Mouse (Mus musculus): ENCODE data around the gene Efcab5.
"Not testable (repeated sequence)": the region's sequence is repeated elsewhere in the genome, so short reads cannot be mapped to it uniquely, and the experiment has no call there.

Gene Efcab5

DNA sequence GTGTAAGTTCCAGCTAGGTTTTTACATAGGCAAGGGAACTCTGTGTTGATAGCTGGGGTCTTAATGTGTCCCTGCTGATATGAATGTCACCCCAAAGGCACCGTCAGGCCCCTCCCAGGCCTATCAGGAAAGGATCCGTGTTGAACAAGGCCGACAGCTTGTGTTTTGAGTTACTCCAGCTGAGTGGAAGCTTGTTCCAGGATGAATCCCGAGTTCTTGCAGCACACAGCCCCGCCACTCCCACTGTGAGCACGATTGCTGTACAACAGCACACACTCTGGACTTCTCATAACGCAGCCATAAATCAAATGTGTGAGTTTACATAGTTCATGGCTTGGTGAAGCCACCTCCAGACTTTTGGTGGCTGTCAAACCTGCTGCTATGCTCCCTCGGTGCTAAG is 94.6 kb downstream of the Efcab5 start:
- DNase-seq = no peak

DNA sequence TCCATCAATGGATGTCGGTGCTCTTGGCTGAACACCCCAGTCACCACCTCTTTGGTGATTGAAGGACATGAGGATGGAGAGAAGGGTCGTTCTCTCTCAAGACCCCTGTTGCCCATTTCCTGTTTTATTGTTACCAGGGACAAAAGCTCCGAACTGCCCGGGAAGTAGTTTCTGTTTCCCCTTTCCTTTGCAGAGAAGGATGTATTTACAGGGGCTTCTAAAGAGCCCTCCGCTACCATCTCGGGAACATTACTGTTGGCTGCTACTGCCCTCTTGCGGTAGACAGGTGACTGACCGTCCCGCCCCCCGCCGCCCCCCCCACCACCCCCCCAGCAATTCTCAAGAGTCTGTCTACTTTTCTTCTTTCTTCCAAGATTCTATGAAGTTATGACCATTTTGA is 95.6 kb downstream of the Efcab5 start:
- DNase-seq = peak; percentile 74 to 79

DNA sequence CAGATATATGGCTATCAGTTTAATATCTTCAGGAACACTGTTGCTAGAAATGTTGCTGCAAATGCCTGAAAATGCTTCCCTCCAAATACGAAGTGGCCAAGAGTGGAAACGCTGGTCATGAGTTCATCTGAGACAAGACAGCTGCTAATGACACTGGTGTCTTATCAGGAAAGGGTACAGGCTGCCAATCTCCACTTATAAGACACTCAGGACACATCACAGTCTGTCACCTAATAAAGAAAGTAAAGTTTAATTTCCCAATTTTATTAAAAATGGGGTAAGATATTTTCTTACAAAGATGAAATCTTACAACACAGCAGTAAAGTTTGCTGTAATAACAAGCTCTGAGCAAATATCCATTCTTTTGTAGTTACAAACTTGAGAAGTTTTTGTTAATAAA is 99.6 kb downstream of the Efcab5 start:
- no peak for DNase-seq

- DNase-seq = no peak
Measured at GRCm38 (mm10) chr11:77087004-77087403, 101.8 kb downstream of the Efcab5 start.

DNA sequence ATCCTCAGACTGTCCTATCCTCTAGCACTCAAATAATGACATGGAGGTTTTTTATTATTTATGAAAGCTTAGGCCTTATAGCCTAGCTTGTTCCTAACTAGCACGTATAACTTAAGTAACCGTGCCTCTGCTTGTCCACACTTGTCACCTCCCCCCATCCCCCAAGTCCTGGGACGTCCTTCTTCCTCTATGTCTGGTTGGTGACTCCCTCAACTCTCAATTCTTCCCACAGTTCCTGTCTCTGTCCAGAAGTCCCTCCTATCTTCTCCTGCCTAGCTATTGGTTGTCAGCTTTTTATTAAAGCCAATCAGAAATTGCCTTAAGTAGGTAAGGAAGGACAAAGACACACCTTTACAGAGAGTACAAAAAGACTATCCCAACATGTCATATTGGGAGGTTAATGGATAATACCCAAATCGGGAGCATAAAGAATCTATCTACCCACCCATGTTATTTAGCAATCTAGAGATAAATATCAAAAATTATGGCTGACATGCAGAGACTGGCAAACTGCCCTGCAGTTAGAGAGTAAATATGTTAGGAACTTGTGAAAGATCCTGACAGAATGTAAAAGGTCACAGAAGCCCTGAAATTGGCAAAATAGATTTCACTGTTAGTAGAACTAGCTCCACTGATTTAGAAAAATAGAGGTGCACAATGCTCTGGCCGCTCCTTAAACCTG is 104.6 kb downstream of the Efcab5 start:
- DNase-seq = no peak

DNA sequence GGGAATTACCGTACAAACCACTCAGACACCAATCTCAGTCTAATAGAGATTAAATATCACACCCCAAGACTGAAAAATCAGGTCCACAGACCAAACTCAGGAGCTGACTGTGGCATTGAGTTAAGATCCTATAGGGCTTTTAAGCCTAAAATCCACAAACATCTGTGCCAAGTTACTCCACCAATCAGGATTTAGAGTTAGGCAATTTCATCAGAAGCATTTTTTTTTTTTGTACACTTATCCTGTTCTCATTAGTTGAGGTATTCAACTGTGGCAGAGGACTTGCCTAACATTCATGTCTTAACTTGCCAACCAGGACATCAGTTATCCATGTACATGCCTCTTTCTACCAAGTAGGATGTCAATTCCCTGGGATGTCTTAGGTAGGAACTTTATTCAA is 109.4 kb downstream of the Efcab5 start:
- DNase-seq = no peak

DNA sequence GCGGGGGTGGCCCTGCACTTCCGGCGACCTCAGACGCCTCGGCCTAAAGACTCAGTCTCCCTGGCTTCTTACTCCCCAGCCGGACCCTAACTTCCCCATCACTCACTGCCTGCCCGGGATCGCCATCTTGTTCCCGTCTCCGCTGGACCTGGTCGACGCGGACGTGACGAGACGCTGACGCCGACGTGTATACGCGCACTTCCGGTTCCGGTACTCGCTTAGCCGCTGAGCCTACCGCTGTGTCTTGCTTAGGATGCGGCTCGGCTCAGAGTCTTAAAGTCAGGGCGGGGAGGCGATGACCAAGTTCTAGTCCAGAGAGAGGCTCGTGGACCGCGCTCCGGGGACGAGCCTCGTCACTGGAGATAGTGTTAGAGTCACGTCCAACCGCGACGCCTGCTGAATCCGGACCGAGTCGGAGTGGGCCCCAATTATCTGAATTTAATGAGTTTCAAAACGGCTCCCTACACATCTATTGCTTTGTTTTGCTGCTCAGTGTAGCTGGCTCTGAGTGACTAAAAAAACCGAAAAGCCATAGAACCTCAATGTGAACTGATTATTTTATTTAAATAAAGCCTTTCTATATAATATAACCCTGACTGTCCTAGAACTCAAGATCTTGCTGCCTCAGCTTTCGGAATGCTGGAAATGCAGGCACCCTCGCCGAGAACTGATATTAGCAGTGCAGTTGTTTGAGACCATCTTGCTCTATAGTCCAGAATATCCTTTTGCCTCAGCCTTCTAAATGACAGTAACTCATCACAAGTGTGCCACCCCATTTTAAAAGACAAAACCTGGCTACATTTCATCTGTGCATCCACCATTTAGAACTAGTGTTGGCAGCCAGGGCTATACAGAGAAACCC is 110.3 kb downstream of the Efcab5 start, which contains the start of gene Nsrp1:
Gene Nsrp1 (minus strand): TSS at position 163 of the 862 bp plus-strand sequence.
- DNase-seq = peak; percentile 91 to 95

GRCm38 (mm10) chr11:77077792-77078191 is 111.0 kb downstream of the Efcab5 start:
- peak; percentile 43 to 44 for DNase-seq

- DNase-seq = not testable (repeated sequence)
Measured at GRCm38 (mm10) chr11:77077331-77077730, 111.4 kb downstream of the Efcab5 start.

DNA sequence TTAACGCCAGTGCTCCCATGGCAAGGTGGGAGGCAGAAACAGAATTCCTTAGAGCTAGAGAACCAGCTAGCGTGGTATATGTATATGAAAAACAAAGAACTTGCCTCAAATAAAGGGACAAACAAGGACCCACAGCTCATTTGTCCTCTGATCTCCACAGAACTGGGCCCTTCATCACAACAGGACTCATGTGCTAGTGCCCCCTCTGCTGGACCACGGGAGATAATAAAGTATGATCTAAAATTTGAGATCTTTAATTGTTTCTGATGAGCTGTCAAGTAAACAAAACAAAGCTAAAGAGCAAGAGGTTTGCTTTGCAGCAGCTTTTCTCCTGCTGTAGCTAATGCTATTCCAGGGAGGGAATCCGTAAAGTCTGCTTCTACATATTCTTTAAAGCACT is 118.0 kb downstream of the Efcab5 start:
- DNase-seq = peak; percentile 45 to 59

- no peak for DNase-seq
Measured at GRCm38 (mm10) chr11:77068825-77069224, 119.9 kb downstream of the Efcab5 start.

GRCm38 (mm10) chr11:77063406-77063805 is 125.4 kb downstream of the Efcab5 start:
- DNase-seq = no peak

- no peak for DNase-seq
Measured at GRCm38 (mm10) chr11:77061951-77062350, 126.8 kb downstream of the Efcab5 start.

- no peak for DNase-seq
Measured at GRCm38 (mm10) chr11:77042816-77043215, 146.0 kb downstream of the Efcab5 start.

- no peak for DNase-seq
Measured at GRCm38 (mm10) chr11:77041891-77042290, 146.9 kb downstream of the Efcab5 start.
